ENCODE assay signal across 17 mouse cellular contexts in genomic region chr11:16900182-16900581, GRCm38 (mm10).
"Had no signal": no experiment of that assay in that cellular context is flagged by ENCODE, and none has a peak within 500 bp of the region (broad histone marks: within the 10 kb centered on the region; RNA-seq: fewer than 3 reads in every experiment).

No protein-coding gene starts in this region.

- H3K36me3 ChIP-seq: lung, embryonic 15.5 days; midbrain, embryonic 10.5 days; midbrain, embryonic 13.5 days; neural tube, embryonic 13.5 days; neural tube, embryonic 15.5 days had no signal

- H3K9ac ChIP-seq: liver, embryonic 14.5 days; liver, postnatal 0 days; lung, embryonic 15.5 days; midbrain, embryonic 13.5 days; neural tube, embryonic 13.5 days; neural tube, embryonic 15.5 days had no signal

- H3K4me1 ChIP-seq: midbrain, embryonic 13.5 days; neural tube, embryonic 13.5 days; neural tube, embryonic 15.5 days had no signal

- H3K27me3 ChIP-seq: lung, embryonic 15.5 days; midbrain, embryonic 13.5 days; neural tube, embryonic 13.5 days; neural tube, embryonic 15.5 days had no signal

- DNase-seq: liver, postnatal 0 days; lung, adult 2 months; lung, postnatal 4 days; right cerebral cortex, postnatal 14 days; spleen, adult 18-20 months; thymus, adult 18-20 months; thymus, postnatal 14 days; thymus, postnatal 36 days had no signal

- H3K9me3 ChIP-seq: lung, embryonic 15.5 days; midbrain, embryonic 10.5 days; midbrain, embryonic 13.5 days; neural tube, embryonic 13.5 days; neural tube, embryonic 15.5 days had no signal

- ATAC-seq: liver, postnatal 0 days; lung, postnatal 0 days; midbrain, embryonic 13.5 days; midbrain, embryonic 16.5 days had no signal

- H3K27ac ChIP-seq: liver, embryonic 14.5 days; lung, embryonic 15.5 days; midbrain, embryonic 10.5 days; midbrain, embryonic 13.5 days; neural tube, embryonic 13.5 days; neural tube, embryonic 15.5 days had no signal

- H3K4me3 ChIP-seq: lung, embryonic 15.5 days; midbrain, embryonic 10.5 days; midbrain, embryonic 13.5 days; myocyte; neural tube, embryonic 13.5 days; neural tube, embryonic 15.5 days had no signal

- H3K4me2 ChIP-seq: lung, embryonic 15.5 days; midbrain, embryonic 13.5 days; neural tube, embryonic 13.5 days; neural tube, embryonic 15.5 days had no signal
